Mouse (Mus musculus) c-Kit-positive CD71-negative TER-119-negative erythroid progenitor cells, embryonic 14.5 days (primary cell): ENCODE measurements around the gene 1110059G10Rik.

Experiments used
- DNase-seq: peaks from one replicate; pipeline ENCODE4 v3.0.0-alpha.2; 2013; ENCODE audit warnings: low read depth

1110059G10Rik gene

DNA sequence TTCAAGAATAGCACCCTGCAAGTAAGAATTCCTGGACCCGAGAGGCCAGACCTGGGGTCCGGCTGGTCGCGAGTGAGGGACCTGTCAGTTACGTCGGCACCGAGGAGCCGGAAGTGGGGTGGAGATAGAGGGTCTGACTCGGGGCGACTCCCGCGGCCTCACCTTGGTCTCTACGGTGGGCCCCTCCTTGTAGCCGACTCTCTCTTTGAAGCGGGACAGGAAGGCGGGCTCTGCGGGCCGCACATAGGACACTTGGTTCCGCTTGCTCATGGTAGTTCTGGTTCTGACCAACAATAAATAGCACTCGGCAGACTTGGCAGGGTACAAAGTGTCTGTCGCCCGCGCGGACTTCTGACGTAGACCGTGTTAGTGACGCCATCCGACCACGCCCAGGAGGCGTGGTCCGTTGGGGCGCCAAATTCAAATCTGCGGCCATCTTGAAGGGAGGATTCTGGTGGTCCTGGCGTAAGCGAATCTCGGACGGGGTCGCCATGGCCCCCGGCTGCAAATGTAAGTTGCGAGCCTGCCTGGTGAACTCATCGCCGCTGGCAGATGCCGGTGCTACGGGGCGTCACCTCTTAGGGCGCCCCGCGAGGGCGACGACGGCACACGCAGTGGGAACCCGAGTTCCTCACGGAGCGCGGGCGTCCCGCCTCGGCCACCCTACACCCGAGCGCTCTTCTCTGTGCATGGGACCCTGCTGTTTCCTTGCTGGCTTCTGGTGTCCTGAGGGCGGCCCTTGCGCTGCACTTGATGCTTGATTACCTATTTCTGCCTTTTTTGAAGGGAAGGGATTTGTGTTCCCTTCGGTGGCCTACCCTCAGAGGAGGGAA lies at the start of gene 1110059G10Rik, which contains the start of gene Kif15:
TSS of gene 1110059G10Rik (minus strand) at position 358 of the 833 bp plus-strand sequence.
TSS of gene Kif15 (plus strand) at position 404 of the 833 bp plus-strand sequence.
- peak; percentile 91 for DNase-seq

DNA sequence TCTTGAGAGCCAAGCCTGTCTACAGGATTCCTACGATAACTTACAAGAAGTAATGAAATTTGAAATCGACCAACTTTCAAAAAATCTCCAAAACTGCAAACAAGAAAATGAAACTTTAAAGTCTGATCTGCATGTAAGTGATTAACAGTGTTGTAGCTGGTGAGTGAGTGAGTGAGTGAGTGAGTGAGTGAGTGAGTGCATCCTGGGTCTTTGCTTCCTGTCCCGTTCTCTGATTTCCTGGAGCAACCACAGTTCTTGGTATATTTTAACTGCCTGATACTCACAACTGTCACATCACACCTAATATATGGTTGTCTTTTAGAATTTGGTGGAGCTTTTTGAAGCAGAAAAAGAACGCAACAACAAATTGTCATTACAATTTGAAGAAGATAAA lies 48.4 kb upstream of the 1110059G10Rik start:
- DNase-seq, result no peak

DNA sequence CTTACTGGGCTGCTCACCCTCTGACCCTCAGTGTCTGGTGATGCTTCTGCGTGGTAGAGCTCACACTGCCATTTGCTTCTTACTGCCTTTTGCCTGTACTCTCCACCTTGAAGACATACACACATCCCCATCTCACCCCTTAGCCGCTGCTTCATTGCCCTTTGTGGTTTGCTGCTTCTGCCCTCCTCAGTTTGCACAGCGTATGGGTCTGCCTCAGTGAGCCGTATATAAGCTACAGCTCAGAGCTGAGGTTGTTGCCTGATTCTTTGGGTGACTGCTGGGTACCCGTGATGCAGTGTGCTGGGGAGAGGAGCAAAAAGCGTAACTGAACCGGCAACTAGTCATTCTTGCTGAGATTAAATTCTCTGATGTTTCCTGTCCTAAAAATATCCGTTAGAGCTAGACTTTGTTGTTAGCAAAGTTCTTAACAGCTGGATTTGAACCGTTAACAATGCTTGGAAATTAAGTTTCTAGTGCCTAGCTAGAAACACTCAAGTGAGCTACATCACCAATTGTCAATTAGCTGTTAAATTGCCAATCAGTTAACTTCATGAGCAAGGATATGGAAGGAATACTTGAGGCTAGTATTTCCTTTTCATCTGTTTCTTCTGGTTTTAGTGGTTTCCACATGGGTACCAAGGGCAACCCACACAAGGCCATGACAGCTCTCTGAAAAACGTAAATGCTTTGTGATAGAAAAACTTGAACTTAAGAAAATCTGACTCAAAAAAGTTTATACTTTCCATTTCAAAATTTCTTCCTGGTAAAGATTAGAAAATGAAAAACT lies 47.8 kb upstream of the 1110059G10Rik start:
- no peak for DNase-seq

DNA sequence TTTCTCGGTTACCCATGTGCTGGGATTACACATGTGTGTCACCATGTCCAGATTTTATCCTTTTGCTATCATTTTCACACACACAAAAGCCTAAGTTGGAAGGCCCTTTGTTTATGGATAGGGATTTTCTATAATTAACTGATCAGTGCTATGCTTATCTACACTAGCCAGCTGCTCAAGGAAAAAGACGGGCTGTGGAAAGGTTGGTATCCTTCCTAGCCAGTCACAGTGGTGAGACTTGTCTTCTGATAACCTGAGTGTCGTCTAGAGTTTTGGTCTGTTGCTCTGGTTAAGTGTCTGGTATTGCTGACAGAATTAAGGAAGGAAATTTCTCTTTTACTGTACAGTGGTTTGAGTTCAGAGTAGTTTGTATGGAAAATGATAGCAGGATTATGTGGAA lies 21.9 kb downstream of the 1110059G10Rik start:
- no peak for DNase-seq

DNA sequence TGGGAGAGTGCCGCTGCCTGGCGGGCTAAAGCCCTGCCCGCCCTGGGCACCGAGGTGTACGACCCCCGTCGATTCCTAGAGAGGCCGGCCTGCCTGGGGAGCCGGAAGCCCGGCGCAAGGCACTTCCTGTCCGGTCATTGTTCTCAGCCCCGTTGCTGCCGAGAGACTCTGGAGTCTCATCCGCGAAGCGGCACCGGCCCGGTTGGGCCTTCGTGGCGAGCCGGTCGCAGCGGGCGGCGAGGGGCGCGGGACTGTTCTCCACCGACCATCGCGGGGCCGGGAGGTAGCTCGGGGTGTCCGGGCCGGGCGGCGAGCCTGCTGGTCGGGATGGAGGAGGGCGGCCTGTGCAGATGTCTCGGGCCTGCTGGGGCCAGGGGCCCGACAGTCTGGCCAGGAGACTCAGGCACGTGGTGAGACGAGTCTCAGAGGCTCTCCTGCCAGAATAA lies 27.8 kb downstream of the 1110059G10Rik start, which contains the start of gene Zfp105:
TSS of gene Zfp105 (plus strand) at position 137 of the 446 bp plus-strand sequence.
- DNase-seq, result peak; percentile 9

DNA sequence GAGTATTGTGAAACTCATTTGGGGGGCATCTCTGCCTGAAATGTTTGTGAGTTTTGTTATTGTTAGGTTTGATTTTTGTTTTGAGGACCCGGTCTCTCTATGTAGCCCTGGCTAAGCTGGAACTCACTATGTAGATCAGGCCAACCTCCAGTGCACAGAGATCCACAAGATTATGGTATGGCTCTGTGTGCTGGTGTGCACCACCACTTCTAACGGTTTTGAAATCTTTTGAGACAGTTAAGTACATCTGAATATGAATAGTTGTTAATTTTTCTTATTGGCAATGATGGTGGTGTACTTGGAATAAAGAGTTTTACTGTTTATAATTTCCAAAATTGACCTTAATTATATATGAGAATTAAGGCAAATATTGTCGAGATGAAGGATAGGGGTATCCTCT lies 28.4 kb downstream of the 1110059G10Rik start:
- DNase-seq, result no peak

DNA sequence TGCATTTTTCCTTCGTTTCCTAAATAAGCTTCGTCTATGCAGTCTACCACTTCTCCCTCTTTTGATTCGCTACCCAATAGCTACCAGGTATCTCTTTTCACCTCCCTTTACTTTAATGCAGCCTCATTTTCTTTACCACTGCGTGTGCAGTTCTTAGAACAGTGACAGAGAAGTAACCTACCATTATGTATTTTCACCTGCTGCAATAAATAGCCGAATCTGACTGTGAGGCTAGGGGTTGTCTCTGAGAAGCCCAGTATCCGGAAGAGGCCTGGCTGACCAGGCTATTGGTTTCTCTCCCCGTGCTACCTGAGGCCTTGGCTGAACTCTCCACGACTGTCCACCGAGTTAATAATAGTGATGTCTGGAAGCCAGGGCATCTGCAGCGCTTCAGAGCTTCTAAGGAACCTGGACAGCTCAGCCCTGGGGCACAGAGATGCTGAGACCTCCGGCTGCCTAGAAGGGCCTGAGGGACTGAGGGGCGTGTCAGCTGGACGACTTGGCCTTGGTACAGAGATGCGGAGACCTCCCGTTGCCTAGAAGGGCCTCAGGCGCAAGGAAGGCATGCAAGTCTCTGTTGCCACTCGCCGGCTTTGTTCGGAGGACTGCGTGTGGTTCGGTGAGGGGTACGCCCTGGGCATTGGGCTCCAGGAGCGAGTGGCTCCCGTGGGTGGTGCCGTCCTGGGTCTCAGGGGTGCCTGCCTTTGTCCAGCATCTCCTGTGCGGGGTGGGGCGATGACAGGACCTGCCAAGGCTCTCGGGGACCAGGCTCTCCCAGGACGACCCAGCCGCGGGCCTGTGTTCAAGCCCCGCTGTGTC lies 47.9 kb downstream of the 1110059G10Rik start:
- DNase-seq, result no peak

DNA sequence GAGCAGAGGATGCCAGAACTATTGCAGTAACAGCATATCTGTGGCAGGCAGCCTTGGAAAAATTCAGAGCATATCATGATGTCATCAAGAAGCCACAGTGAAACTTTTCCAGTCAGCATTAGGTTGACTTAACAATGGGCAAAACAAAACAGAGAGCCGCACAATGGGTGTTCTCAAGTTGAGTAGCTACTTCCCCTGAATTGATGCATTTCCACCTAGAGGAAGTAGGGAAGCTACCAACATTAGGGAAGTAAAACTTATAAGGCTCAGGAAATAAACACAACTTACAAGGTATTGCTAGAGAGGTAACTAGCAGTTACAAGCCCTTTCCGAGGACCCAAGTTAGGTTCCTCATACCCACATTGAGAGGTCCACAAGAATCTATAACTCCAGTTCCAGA lies 49.8 kb downstream of the 1110059G10Rik start:
- no peak for DNase-seq
